Mouse (Mus musculus): ENCODE measurements around the gene Atxn1. TPM values are rescaled to one million over a fixed set of nuclear protein-coding genes. Genes with fewer than 3 reads are reported as not detected.

The Atxn1 gene
- polyA plus RNA-seq, 1 experiment: 34.9 TPM

GRCm38 (mm10) chr13:45849145-45850023 lies 115.4 kb downstream of the Atxn1 start:
- Histone ChIP-seq H3K4me1 (ENCODE audit: control insufficient read depth, insufficient read depth, insufficient read length, low read length) (no peaks in the 10 kb centered on the region), H3K36me3 (ENCODE audit: control insufficient read depth, insufficient read depth, low read length) (no peaks in the 10 kb centered on the region), H3K4me3 (ENCODE audit: low read depth, low read length) (no peak overlapping the region), H3K27me3 (ENCODE audit: control insufficient read depth, insufficient read depth, low read length) (no peaks in the 10 kb centered on the region), H3K27ac (ENCODE audit: insufficient read depth, low read depth, low read length) (no peak overlapping the region)
- TF ChIP-seq POLR2A (IDR thresholded peaks at IDR 0.05; ENCODE audit: low read depth, low read length) (no peak), CTCF (IDR thresholded peaks at IDR 0.05; ENCODE audit: extremely low read depth, insufficient read length, insufficient replicate concordance, low read depth, low read length) (no peak)
- 95% methylated on average over 7 of the region's 7 CpGs for WGBS

GRCm38 (mm10) chr13:45842511-45843055 lies 122.2 kb downstream of the Atxn1 start:
- no peaks in the 10 kb centered on the region for H3K27me3 ChIP-seq (ENCODE audit: control insufficient read depth, insufficient read depth, low read length)
- H3K4me1 ChIP-seq (ENCODE audit: control insufficient read depth, insufficient read depth, insufficient read length, low read length): no peaks in the 10 kb centered on the region
- no peak overlapping the region for H3K27ac ChIP-seq (ENCODE audit: insufficient read depth, low read depth, low read length)
- TF ChIP-seq POLR2A (IDR thresholded peaks at IDR 0.05; ENCODE audit: low read depth, low read length) (no peak), CTCF (IDR thresholded peaks at IDR 0.05; ENCODE audit: extremely low read depth, insufficient read length, insufficient replicate concordance, low read depth, low read length) (no peak)
- WGBS: 74% methylated on average over 5 of the region's 5 CpGs
- no peak overlapping the region for H3K4me3 ChIP-seq (ENCODE audit: low read depth, low read length)
- H3K36me3 ChIP-seq (ENCODE audit: control insufficient read depth, insufficient read depth, low read length): peaks cover 2% of the 10 kb centered on the region; the same call in 1 of the 2 replicates

GRCm38 (mm10) chr13:45839901-45840300 lies 124.9 kb downstream of the Atxn1 start:
- peaks cover 7% of the 10 kb centered on the region for H3K36me3 ChIP-seq (ENCODE audit: control insufficient read depth, insufficient read depth, low read length)
- no peaks in the 10 kb centered on the region for H3K4me1 ChIP-seq (ENCODE audit: control insufficient read depth, insufficient read depth, insufficient read length, low read length)
- WGBS: 74% methylated on average over 7 of the region's 7 CpGs
- no peak overlapping the region for H3K27ac ChIP-seq (ENCODE audit: insufficient read depth, low read depth, low read length)
- no peaks in the 10 kb centered on the region for H3K27me3 ChIP-seq (ENCODE audit: control insufficient read depth, insufficient read depth, low read length)
- H3K4me3 ChIP-seq (ENCODE audit: low read depth, low read length): no peak overlapping the region
- TF ChIP-seq CTCF (IDR thresholded peaks at IDR 0.05; ENCODE audit: extremely low read depth, insufficient read length, insufficient replicate concordance, low read depth, low read length): no peak
- no peak for TF ChIP-seq POLR2A (IDR thresholded peaks at IDR 0.05; ENCODE audit: low read depth, low read length)

GRCm38 (mm10) chr13:45837609-45838220 lies 127.1 kb downstream of the Atxn1 start:
- Histone ChIP-seq H3K4me3 (ENCODE audit: low read depth, low read length) (no peak overlapping the region), H3K27ac (ENCODE audit: insufficient read depth, low read depth, low read length) (no peak overlapping the region), H3K27me3 (ENCODE audit: control insufficient read depth, insufficient read depth, low read length) (no peaks in the 10 kb centered on the region), H3K4me1 (ENCODE audit: control insufficient read depth, insufficient read depth, insufficient read length, low read length) (no peaks in the 10 kb centered on the region), H3K36me3 (ENCODE audit: control insufficient read depth, insufficient read depth, low read length) (peaks cover 9% of the 10 kb centered on the region)
- TF ChIP-seq CTCF (IDR thresholded peaks at IDR 0.05; ENCODE audit: extremely low read depth, insufficient read length, insufficient replicate concordance, low read depth, low read length) (no peak), POLR2A (IDR thresholded peaks at IDR 0.05; ENCODE audit: low read depth, low read length) (no peak)
- WGBS: 55% methylated on average over 8 of the region's 8 CpGs

- TF ChIP-seq CTCF (IDR thresholded peaks at IDR 0.05; ENCODE audit: extremely low read depth, insufficient read length, insufficient replicate concordance, low read depth, low read length) (no peak), POLR2A (IDR thresholded peaks at IDR 0.05; ENCODE audit: low read depth, low read length) (no peak)
- WGBS: 93% methylated on average over 15 of the region's 15 CpGs
- H3K4me3 ChIP-seq (ENCODE audit: low read depth, low read length): no peak overlapping the region
- no peaks in the 10 kb centered on the region for H3K4me1 ChIP-seq (ENCODE audit: control insufficient read depth, insufficient read depth, insufficient read length, low read length)
- no peaks in the 10 kb centered on the region for H3K27me3 ChIP-seq (ENCODE audit: control insufficient read depth, insufficient read depth, low read length)
- peaks cover 9% of the 10 kb centered on the region for H3K36me3 ChIP-seq (ENCODE audit: control insufficient read depth, insufficient read depth, low read length)
- no peak overlapping the region for H3K27ac ChIP-seq (ENCODE audit: insufficient read depth, low read depth, low read length)
These were observed 128.3 kb downstream of the Atxn1 start for GRCm38 (mm10) chr13:45836377-45837054.

- no peak overlapping the region for H3K27ac ChIP-seq (ENCODE audit: insufficient read depth, low read depth, low read length)
- H3K4me3 ChIP-seq (ENCODE audit: low read depth, low read length): no peak overlapping the region
- WGBS: 100% methylated on average over 2 of the region's 2 CpGs
- H3K36me3 ChIP-seq (ENCODE audit: control insufficient read depth, insufficient read depth, low read length): peaks cover 7% of the 10 kb centered on the region
- H3K4me1 ChIP-seq (ENCODE audit: control insufficient read depth, insufficient read depth, insufficient read length, low read length): no peaks in the 10 kb centered on the region
- H3K27me3 ChIP-seq (ENCODE audit: control insufficient read depth, insufficient read depth, low read length): no peaks in the 10 kb centered on the region
- TF ChIP-seq POLR2A (IDR thresholded peaks at IDR 0.05; ENCODE audit: low read depth, low read length) (no peak), CTCF (IDR thresholded peaks at IDR 0.05; ENCODE audit: extremely low read depth, insufficient read length, insufficient replicate concordance, low read depth, low read length) (peak; percentile 35; the same call in 1 of the 2 replicates)
These were observed 130.5 kb downstream of the Atxn1 start for GRCm38 (mm10) chr13:45834300-45834699.
